Mouse (Mus musculus) heart, embryonic 12.5 days (tissue): ENCODE measurements around the gene Wdr4. TPM values are rescaled to one million over a fixed set of nuclear protein-coding genes. Genes with fewer than 3 reads are reported as not detected.
"Not testable (repeated sequence)": the region's sequence is repeated elsewhere in the genome, so short reads cannot be mapped to it uniquely, and the experiment has no call there.

Source experiments
- ATAC-seq: fragments of 200-750 bp; cut with Nextera tagmentation; 2 replicates; pipeline ENCODE4 v1.8.0; 2017; ENCODE audit warnings: moderate TSS enrichment, moderate library complexity; ENCODE audit not compliant: insufficient number of reproducible peaks, low FRiP score
- H3K27ac ChIP-seq: fragments of 300-500 bp; sonication (generic); 2 replicates; pipeline ENCODE4 v1.5.1; 2016; ENCODE audit warnings: mild to moderate bottlenecking, moderate library complexity; ENCODE audit not compliant: poor library complexity, severe bottlenecking
- H3K27me3 ChIP-seq: fragments of 300-500 bp; sonication (generic); replicated peaks from 2 replicates; pipeline ENCODE4 v1.6.1; 2016; ENCODE audit warnings: mild to moderate bottlenecking, moderate library complexity
- H3K36me3 ChIP-seq: fragments of 300-500 bp; sonication (generic); 2 replicates; pipeline ENCODE4 v1.6.1; 2016; ENCODE audit warnings: mild to moderate bottlenecking, moderate library complexity
- H3K4me1 ChIP-seq: fragments of 300-500 bp; sonication (generic); replicated peaks from 2 replicates; pipeline ENCODE4 v1.6.1; 2016; ENCODE audit warnings: mild to moderate bottlenecking
- H3K4me2 ChIP-seq: fragments of 300-500 bp; sonication (generic); 2 replicates; pipeline ENCODE4 v1.6.1; 2016; ENCODE audit warnings: mild to moderate bottlenecking, moderate library complexity
- H3K4me3 ChIP-seq: fragments of 300-500 bp; sonication (generic); 2 replicates; pipeline ENCODE4 v1.5.1; 2016; ENCODE audit warnings: mild to moderate bottlenecking
- H3K9ac ChIP-seq: fragments of 300-500 bp; sonication (generic); 2 replicates; pipeline ENCODE4 v1.6.1; 2016; ENCODE audit warnings: mild to moderate bottlenecking, moderate library complexity
- H3K9me3 ChIP-seq: fragments of 300-500 bp; sonication (generic); replicated peaks from 2 replicates; pipeline ENCODE4 v1.6.1; 2016; ENCODE audit warnings: mild to moderate bottlenecking, moderate library complexity
- WGBS: fragments of 180-500 bp; shearing (Covaris S2); methylation state at CpG from one replicate; pipeline ENCODE4 v1.1.7; 2016; 5-methylcytosine and 5-hydroxymethylcytosine counted together
- polyA plus RNA-seq: library from polyadenylated mRNA; unstranded; fragments of >200 nt; fragmentation: Nextera tagmentation; extraction: Ambion mirVana; gene quantifications from 2 replicates; pipeline ENCODE4 v1.2.1, GENCODE M21; 2016

Gene Wdr4
- polyA plus RNA-seq, 1 experiment from 2014 or later = 22.6 TPM

GRCm38 (mm10) chr17:31556253-31556652, 36.5 kb upstream of the Wdr4 start:
- WGBS = 63% methylated on average over 4 of the region's 4 CpGs
- no peaks in the 10 kb centered on the region for H3K27me3 ChIP-seq
- no peak overlapping the region for H3K4me2 ChIP-seq
- no peak overlapping the region for H3K9ac ChIP-seq
- no peak overlapping the region for H3K4me3 ChIP-seq
- H3K4me1 ChIP-seq = peaks cover 12% of the 10 kb centered on the region
- H3K9me3 ChIP-seq = 0 out of 2 replicates have a peak, but pooled peaks cover 5% of the 10 kb centered on the region
- no peak overlapping the region for H3K27ac ChIP-seq
- no peaks in the 10 kb centered on the region for H3K36me3 ChIP-seq
- no peak for ATAC-seq

GRCm38 (mm10) chr17:31552601-31553000, 32.8 kb upstream of the Wdr4 start:
- H3K27ac ChIP-seq, H3K4me1 ChIP-seq, H3K4me2 ChIP-seq, H3K36me3 ChIP-seq, H3K9ac ChIP-seq, ATAC-seq, H3K27me3 ChIP-seq, H3K4me3 ChIP-seq: not testable (repeated sequence)
- WGBS = 91% methylated on average over 23 of the region's 23 CpGs
- H3K9me3 ChIP-seq = 0 out of 2 replicates have a peak, but pooled peaks cover 14% of the 10 kb centered on the region

- Histone ChIP-seq H3K4me1 (no peaks in the 10 kb centered on the region), H3K4me2 (no peak overlapping the region), H3K9me3 (0 out of 2 replicates have a peak, but pooled peaks cover 18% of the 10 kb centered on the region), H3K9ac (no peak overlapping the region), H3K27ac (no peak overlapping the region), H3K27me3 (no peaks in the 10 kb centered on the region), H3K4me3 (no peak overlapping the region), H3K36me3 (no peaks in the 10 kb centered on the region)
- no peak for ATAC-seq
- 53% methylated on average over 8 of the region's 8 CpGs for WGBS
These were observed 29.6 kb upstream of the Wdr4 start for GRCm38 (mm10) chr17:31549389-31549788.

- Histone ChIP-seq H3K4me2 (no peak overlapping the region), H3K9ac (no peak overlapping the region), H3K4me1 (peaks cover 8% of the 10 kb centered on the region), H3K36me3 (no peaks in the 10 kb centered on the region), H3K9me3 (0 out of 2 replicates have a peak, but pooled peaks cover 18% of the 10 kb centered on the region), H3K27ac (no peak overlapping the region), H3K4me3 (no peak overlapping the region), H3K27me3 (no peaks in the 10 kb centered on the region)
- no peak for ATAC-seq
- 77% methylated on average over 3 of the region's 3 CpGs for WGBS
These were observed 28.2 kb upstream of the Wdr4 start for GRCm38 (mm10) chr17:31547974-31548373.

GRCm38 (mm10) chr17:31546444-31547196, 26.8 kb upstream of the Wdr4 start:
- 84% methylated on average over 9 of the region's 9 CpGs for WGBS
- Histone ChIP-seq H3K9me3 (0 out of 2 replicates have a peak, but pooled peaks cover 12% of the 10 kb centered on the region), H3K36me3 (no peaks in the 10 kb centered on the region), H3K9ac (no peak overlapping the region), H3K4me3 (no peak overlapping the region), H3K4me2 (no peak overlapping the region), H3K27ac (no peak overlapping the region), H3K4me1 (peaks cover 8% of the 10 kb centered on the region), H3K27me3 (no peaks in the 10 kb centered on the region)
- ATAC-seq = no peak

DNA sequence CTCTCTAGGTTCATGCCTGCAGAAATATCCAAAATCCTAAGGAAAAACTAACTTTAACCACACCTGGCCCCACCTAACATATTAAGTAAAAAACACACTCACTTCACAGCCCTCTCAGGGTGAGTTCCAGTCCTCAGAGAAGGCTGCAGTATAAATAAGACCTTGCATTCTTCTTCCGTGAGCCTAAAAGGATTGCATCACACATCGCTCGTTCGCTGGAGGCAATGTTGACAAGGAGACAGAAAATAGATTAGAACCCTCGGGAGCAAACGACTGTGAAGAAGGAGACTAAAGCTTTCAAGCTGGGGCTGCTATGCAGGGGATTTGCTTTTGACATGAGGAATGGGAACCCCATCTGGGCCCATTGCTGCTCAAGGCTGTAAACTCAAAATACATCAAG, 23.8 kb upstream of the Wdr4 start:
- Histone ChIP-seq H3K4me1 (peaks cover 8% of the 10 kb centered on the region), H3K36me3 (no peaks in the 10 kb centered on the region), H3K27ac (no peak overlapping the region), H3K9ac (no peak overlapping the region), H3K4me2 (no peak overlapping the region), H3K27me3 (no peaks in the 10 kb centered on the region), H3K4me3 (no peak overlapping the region), H3K9me3 (0 out of 2 replicates have a peak, but pooled peaks cover 4% of the 10 kb centered on the region)
- no peak for ATAC-seq
- 14% methylated on average over 6 of the region's 6 CpGs for WGBS

DNA sequence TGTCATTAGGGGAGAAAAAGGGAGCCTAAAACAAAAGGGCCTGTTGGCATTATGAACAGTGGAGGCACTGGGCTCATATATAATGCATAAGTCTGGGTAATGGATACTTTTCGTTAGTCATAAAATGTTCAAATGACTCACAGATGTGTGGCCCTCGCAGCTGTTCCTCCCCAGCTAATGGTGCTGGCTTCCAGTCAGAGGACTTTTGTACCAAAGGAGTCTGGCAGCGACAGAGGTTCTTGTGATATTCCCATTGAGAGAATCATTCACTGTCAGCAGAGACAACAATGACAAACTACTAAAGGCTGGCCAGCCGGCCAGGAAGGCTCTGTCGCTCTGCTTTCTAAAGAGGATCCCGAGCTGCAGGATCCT, 21.7 kb upstream of the Wdr4 start:
- 35% methylated on average over 6 of the region's 6 CpGs for WGBS
- no peak overlapping the region for H3K27ac ChIP-seq
- ATAC-seq = no peak

GRCm38 (mm10) chr17:31540809-31541459, 21.2 kb upstream of the Wdr4 start:
- no peaks in the 10 kb centered on the region for H3K36me3 ChIP-seq
- 71% methylated on average over 4 of the region's 4 CpGs for whole genome bisulfite sequencing
- H3K4me1 ChIP-seq = peaks cover 11% of the 10 kb centered on the region
- no peaks in the 10 kb centered on the region for H3K27me3 ChIP-seq
- H3K4me2 ChIP-seq = no peak overlapping the region
- no peaks in the 10 kb centered on the region for H3K9me3 ChIP-seq
- no peak overlapping the region for H3K4me3 ChIP-seq
- H3K9ac ChIP-seq = no peak overlapping the region
- H3K27ac ChIP-seq = no peak overlapping the region
- no peak for ATAC-seq

More for the DNA sequence above, 21.7 kb upstream of the Wdr4 start:
- Histone ChIP-seq H3K27me3 (no peaks in the 10 kb centered on the region), H3K4me1 (peaks cover 8% of the 10 kb centered on the region), H3K4me3 (no peak overlapping the region), H3K4me2 (no peak overlapping the region), H3K9ac (no peak overlapping the region), H3K36me3 (no peaks in the 10 kb centered on the region), H3K9me3 (0 out of 2 replicates have a peak, but pooled peaks cover 2% of the 10 kb centered on the region)

DNA sequence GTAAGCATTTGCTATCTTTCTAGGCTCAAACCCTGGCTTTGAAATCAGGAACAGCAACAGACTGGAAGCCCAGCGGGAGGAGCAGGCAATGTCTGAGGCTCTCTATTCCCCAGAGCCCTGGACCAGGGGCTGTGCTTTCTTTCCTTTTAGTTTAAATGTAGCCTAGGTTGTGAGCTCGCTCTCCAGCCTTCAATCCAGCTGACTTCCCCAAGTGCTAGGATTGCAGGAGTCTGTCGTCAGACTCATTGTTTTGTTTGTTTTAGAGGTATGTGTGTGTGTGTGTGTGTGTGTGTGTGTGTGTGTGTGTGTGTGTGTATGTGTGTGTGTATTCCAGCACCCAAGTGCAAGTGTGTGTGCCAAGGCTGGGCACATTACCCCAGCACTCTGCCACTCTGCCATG, 20.3 kb upstream of the Wdr4 start:
- no peaks in the 10 kb centered on the region for H3K36me3 ChIP-seq
- no peaks in the 10 kb centered on the region for H3K27me3 ChIP-seq
- H3K9ac ChIP-seq = no peak overlapping the region
- ATAC-seq = no peak
- H3K4me2 ChIP-seq = no peak overlapping the region
- no peaks in the 10 kb centered on the region for H3K9me3 ChIP-seq
- peaks cover 19% of the 10 kb centered on the region for H3K4me1 ChIP-seq
- no peak overlapping the region for H3K27ac ChIP-seq
- 49% methylated on average over 3 of the region's 3 CpGs for WGBS
- no peak overlapping the region for H3K4me3 ChIP-seq

- Histone ChIP-seq H3K9me3 (no peaks in the 10 kb centered on the region), H3K4me1 (peaks cover 11% of the 10 kb centered on the region), H3K4me3 (no peak overlapping the region), H3K36me3 (peaks cover 13% of the 10 kb centered on the region), H3K9ac (no peak overlapping the region), H3K4me2 (peak overlapping the region; percentile 6; the same call in 1 of the 2 replicates), H3K27me3 (no peaks in the 10 kb centered on the region), H3K27ac (peak overlapping the region; percentile 47; the same call in 1 of the 2 replicates)
- peak; percentile 52; the same call in 1 of the 2 replicates for ATAC-seq
- 36% methylated on average over 8 of the region's 8 CpGs for WGBS
These were observed 16.3 kb upstream of the Wdr4 start for GRCm38 (mm10) chr17:31535871-31536629.

DNA sequence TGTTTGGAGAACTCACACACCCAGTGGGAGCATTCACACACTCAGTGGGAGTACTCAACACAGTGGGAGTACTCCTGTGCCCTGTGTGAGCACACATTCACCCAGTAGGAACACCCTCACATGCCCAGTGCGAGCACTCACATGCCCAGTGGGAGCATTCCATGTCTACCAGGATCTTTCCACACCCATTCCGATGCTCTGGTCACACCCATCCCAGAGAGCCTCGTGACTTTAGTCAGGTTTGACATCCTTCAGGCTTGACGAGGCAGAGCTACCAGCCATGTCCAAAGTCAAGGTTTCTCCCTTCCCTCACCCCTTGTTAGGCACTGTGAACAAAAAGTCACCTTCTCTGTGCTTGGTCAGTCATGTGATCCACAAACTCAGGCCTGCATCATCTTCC, 15.6 kb upstream of the Wdr4 start:
- Histone ChIP-seq H3K4me2 (no peak overlapping the region), H3K9ac (no peak overlapping the region), H3K4me3 (no peak overlapping the region), H3K36me3 (peaks cover 20% of the 10 kb centered on the region), H3K27ac (peak overlapping the region; percentile 47; the same call in 1 of the 2 replicates), H3K27me3 (no peaks in the 10 kb centered on the region), H3K9me3 (no peaks in the 10 kb centered on the region), H3K4me1 (peaks cover 11% of the 10 kb centered on the region)
- WGBS = 60% methylated on average over 4 of the region's 4 CpGs
- ATAC-seq = no peak
